Mouse (Mus musculus) brain, embryonic 14.5 days (tissue): ENCODE results near the gene Psg16.

Source experiments
- CTCF ChIP-seq: fragments of 200-500 bp; IDR thresholded peaks from 2 replicates; pipeline ENCODE4 v1.5.1; 2012; ENCODE audit warnings: inconsistent platforms, mild to moderate bottlenecking, moderate library complexity, borderline replicate concordance; ENCODE audit not compliant: insufficient read depth, insufficient read length; ENCODE audit errors: extremely low read depth
- POLR2A ChIP-seq: fragments of 200-500 bp; IDR thresholded peaks from 2 replicates; pipeline ENCODE4 v1.6.1; 2012; ENCODE audit warnings: mild to moderate bottlenecking, inconsistent platforms, borderline replicate concordance; ENCODE audit not compliant: poor library complexity, insufficient read depth, insufficient read length, severe bottlenecking; ENCODE audit errors: extremely low read depth

DNA sequence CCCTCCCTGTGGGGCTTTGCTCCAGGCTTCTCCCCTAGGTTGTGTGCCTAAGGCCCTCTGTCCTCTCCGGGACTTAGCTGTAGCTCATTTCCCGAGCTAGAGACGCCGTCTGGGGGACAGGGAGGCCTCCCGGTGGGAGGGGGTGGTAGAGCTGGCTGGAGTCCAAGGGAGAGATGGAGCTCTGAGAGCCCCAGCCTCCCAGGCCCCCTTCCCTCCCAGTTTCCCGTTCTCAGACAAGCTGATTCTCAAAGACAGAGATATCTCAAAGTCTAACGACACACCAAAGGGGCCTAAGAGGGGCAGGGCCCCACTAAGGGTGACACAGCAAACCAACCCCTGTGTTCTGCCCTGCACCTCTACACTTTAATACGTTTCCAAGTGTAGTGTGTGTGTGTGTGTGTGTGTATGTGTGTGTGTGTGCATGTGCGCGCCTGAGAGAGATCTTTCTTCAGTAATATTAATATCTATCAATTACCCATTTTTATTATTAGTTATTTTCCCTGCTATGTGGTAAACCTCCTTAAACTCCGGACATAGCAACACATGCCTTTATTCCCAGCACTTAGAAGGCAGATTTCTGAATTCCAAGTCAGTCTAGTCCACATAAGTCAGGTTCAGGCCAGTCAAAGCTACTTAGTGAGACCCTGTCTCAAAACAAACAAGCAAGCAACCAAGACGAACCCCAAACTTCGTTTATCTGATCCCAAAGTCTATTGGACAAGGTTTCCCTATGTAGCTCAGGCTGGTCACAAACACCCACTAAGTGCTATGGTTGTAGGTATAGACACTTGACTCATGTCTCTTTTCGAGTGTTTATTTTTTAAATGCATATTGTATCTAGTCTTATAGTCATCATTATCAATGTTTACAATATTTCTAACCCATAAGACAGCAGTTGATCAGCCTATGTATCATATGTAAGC is 17.0 kb upstream of the Psg16 start:
- TF ChIP-seq CTCF (no peak), POLR2A (no peak)
